Mouse (Mus musculus): Measurements from ENCODE around the gene Ajap1. TPM values are rescaled to one million over a fixed set of nuclear protein-coding genes. Genes with fewer than 3 reads are reported as not detected.

Ajap1 gene
- polyA plus RNA-seq, 1 experiment from 2014 or later = 0.69 TPM

DNA sequence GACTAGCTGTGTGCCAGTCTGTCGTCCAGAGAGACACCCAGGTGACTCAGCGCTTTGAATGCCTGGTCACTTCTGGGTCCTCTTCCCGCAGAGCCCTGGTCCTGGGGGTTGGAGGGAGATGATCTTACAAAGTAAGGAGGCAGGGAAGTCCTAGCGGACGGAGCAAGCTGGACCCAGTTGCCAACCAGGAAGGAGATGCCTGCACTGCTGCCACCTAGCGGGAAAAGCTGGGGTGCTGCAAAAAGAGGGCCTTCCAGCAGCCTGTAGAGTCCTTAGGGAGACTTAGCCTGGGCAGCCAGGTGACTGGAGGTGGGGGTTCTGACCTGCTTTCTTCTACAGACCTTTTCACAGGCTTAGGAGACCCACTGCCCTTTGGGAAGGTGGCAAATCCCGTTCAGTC lies 1.8 kb upstream of the Ajap1 start:
- Histone ChIP-seq H3K27me3 (replicated peaks) (peaks cover 61% of the 10 kb centered on the region), H3K4me3 (replicated peaks) (no peak overlapping the region), H3K36me3 (no peaks in the 10 kb centered on the region), H3K27ac (no peak overlapping the region), H3K9ac (no peak overlapping the region), H3K4me2 (no peak overlapping the region), H3K9me3 (no peaks in the 10 kb centered on the region), H3K4me1 (peaks cover 15% of the 10 kb centered on the region)
- 2% methylated on average over 7 of the region's 7 CpGs for WGBS
- ATAC-seq (ENCODE audit: insufficient read depth, low FRiP score, low read depth) = no peak

DNA sequence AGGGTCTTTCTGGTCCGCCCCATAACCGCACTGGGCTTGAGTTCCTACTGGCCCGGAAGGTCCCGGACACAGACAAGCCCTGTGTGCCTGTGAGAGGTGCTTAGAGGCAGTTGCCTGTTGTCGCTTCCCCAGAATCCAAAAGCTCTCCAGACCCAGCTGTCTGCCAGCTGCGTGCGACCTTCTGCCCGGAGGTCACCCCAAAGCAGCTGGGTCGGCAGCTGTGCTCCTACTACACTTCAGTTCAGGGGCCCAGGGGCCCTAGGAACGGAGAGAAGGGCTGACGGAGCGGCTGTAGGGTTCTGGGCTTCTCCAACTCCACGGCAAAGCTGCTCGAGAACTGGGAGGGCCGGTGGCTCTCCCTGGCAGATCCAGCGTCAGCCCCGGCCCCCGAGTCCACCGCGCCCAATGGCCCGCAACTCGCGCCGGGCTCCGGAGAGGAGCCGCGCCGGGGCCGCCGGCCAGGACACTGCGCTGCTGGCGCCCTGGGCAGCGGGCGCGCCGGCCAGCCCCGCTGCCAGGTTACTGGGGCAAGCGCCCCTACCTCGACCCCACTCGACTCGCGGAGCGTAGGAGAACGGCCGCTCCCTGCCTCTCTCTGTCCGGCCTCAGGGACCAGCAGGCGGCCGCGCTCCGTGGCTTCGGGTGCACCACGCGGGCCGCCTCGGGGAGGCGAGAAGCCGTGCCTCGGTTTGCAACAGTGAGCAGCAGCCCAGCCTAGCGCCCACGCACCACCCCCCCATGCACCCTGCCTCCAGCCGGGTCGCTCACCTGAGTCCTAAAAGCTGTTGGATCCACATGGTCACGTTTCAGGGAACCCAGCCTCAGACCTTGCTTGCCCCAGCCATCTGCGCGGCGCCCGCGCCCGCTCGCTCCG lies 1.0 kb downstream of the Ajap1 start:
- WGBS = 1% methylated on average over 70 of the region's 71 CpGs
- no peak for ATAC-seq (ENCODE audit: insufficient read depth, low FRiP score, low read depth)
- H3K27me3 ChIP-seq (replicated peaks) = peaks cover 82% of the 10 kb centered on the region
- no peak overlapping the region for H3K9ac ChIP-seq
- H3K4me2 ChIP-seq = peak overlapping the region; percentile 79
- no peak overlapping the region for H3K27ac ChIP-seq
- H3K4me3 ChIP-seq (replicated peaks) = peak overlapping the region; percentile 42
- H3K36me3 ChIP-seq = no peaks in the 10 kb centered on the region
- H3K4me1 ChIP-seq = peaks cover 15% of the 10 kb centered on the region
- H3K9me3 ChIP-seq = no peaks in the 10 kb centered on the region

DNA sequence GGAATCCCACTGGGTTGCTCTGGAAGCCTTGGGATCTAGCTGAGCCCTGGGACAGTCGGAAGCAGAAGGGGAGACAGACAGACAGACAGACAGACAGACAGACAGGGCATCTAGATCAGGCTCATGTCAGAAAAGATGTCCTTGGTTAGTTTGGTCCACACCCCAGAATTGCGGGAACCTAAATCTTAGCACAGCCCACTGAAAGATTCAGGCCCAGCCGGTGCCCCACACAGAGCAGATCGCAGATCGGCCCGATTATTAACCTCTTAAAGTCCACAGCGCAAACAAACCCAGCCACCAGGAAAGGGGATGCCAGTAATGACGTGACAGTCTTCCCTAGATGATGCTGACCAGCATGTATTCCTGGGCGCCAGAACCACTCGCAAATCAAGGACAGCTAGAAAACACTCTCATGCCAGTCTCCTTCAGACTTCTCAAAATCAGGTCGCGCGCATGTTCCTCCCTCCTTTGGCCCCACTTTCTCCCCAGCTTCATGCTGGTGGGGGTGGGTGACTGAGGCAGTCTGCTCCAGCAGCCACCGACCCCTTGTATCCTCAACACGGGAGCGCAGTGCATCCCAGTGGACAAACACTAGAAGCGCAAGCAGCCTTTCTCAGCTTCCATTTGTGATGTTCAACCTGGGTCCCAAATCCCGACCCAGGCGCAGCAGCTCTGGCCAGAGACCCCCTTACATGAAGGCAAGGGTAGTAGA lies 1.9 kb downstream of the Ajap1 start:
- Histone ChIP-seq H3K27me3 (replicated peaks) (peaks cover 82% of the 10 kb centered on the region), H3K9me3 (no peaks in the 10 kb centered on the region), H3K36me3 (no peaks in the 10 kb centered on the region), H3K4me2 (peak overlapping the region; percentile 79), H3K27ac (no peak overlapping the region), H3K4me3 (replicated peaks) (peak overlapping the region; percentile 42), H3K4me1 (peaks cover 15% of the 10 kb centered on the region), H3K9ac (no peak overlapping the region)
- no peak for ATAC-seq (ENCODE audit: insufficient read depth, low FRiP score, low read depth)
- WGBS = 2% methylated on average over 19 of the region's 19 CpGs

DNA sequence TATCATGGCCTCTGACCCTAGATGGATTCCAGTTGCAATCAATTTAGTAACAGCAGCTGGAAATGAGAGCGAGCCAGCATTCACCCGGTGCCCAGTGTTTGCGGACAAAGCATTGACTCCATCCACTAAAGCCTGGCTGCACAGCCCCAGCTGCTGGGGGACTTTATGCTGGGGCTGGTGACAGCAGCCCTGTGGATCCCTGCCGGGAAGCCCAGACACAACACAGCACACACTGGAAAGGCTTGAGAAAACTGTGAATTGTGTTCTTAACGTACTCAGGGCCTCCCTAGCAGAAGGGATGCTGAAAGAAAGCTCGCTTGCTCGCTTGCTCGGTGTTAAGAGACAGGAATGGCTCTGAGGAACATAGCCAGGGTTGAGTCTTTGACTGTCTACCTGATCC lies 3.5 kb downstream of the Ajap1 start:
- H3K4me3 ChIP-seq (replicated peaks) = no peak overlapping the region
- H3K27me3 ChIP-seq (replicated peaks) = peaks cover 71% of the 10 kb centered on the region
- H3K9me3 ChIP-seq = no peaks in the 10 kb centered on the region
- H3K4me2 ChIP-seq = no peak overlapping the region
- no peaks in the 10 kb centered on the region for H3K36me3 ChIP-seq
- WGBS = 20% methylated on average over 8 of the region's 8 CpGs
- H3K9ac ChIP-seq = no peak overlapping the region
- peaks cover 15% of the 10 kb centered on the region for H3K4me1 ChIP-seq
- no peak for ATAC-seq (ENCODE audit: insufficient read depth, low FRiP score, low read depth)
- no peak overlapping the region for H3K27ac ChIP-seq

DNA sequence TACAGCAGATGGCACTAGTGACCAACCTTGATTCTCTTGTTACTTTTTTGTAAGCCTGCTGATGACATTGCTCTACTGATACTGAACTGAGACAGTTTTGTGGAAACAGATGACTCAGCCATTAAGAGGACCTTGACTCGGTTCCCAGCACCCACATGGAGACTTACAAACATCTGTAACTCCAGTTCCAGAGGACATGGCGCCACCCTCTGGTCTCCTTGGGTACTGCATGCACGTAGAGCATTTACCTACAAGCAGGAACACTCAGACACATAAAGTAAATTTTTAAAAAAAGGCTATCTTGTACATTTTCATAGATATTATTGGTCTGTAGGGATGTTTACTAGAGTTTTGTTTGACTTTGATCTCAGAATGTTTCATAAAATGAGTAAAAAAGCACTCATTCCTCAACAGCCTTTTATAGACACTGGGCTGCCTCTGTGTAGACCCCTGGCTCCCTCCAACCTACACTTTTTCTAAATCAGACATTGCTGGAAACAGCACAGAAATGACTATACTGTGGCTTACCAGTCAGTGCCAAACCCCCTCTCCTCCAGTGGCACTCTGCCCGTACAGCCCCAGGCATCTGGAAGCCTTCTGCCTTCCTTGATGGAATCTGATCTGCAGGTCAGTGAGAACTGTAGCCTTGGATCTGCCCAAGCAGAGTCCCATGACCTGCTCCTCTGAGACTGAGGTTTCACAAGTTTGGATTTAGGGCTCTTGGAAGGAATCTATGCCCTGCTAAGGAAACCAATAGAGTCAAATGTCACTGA lies 8.9 kb downstream of the Ajap1 start:
- Histone ChIP-seq H3K4me1 (no peaks in the 10 kb centered on the region), H3K4me3 (replicated peaks) (no peak overlapping the region), H3K27me3 (replicated peaks) (peaks cover 18% of the 10 kb centered on the region; the same call in 1 of the 2 replicates), H3K9ac (no peak overlapping the region), H3K9me3 (no peaks in the 10 kb centered on the region), H3K4me2 (no peak overlapping the region), H3K27ac (no peak overlapping the region), H3K36me3 (no peaks in the 10 kb centered on the region)
- 72% methylated on average over 4 of the region's 4 CpGs for WGBS
- no peak for ATAC-seq (ENCODE audit: insufficient read depth, low FRiP score, low read depth)

DNA sequence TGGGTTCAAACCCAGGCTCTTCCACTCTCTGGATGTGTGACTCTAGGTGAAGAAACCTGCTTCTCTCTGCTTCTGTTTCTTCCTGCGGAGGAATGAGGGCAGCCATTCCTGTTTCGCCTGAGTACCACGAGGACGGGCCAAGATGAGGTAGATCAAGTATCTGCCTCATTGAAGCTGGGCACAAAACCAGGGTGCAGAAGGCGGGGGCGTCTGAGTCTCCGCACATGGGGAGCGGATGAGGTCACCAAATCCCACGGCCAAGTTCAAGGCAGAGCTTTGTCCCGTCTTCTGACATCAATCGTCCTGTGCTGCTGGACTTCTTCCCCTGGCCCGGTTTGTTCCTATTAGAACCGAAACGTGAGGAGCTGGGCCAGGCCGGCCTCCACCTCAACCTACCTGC lies 12.9 kb downstream of the Ajap1 start:
- Histone ChIP-seq H3K4me3 (replicated peaks) (no peak overlapping the region), H3K27ac (no peak overlapping the region), H3K4me2 (no peak overlapping the region), H3K27me3 (replicated peaks) (no peaks in the 10 kb centered on the region), H3K9ac (no peak overlapping the region), H3K9me3 (no peaks in the 10 kb centered on the region), H3K36me3 (no peaks in the 10 kb centered on the region), H3K4me1 (no peaks in the 10 kb centered on the region)
- no peak for ATAC-seq (ENCODE audit: insufficient read depth, low FRiP score, low read depth)
- 83% methylated on average over 15 of the region's 15 CpGs for WGBS

DNA sequence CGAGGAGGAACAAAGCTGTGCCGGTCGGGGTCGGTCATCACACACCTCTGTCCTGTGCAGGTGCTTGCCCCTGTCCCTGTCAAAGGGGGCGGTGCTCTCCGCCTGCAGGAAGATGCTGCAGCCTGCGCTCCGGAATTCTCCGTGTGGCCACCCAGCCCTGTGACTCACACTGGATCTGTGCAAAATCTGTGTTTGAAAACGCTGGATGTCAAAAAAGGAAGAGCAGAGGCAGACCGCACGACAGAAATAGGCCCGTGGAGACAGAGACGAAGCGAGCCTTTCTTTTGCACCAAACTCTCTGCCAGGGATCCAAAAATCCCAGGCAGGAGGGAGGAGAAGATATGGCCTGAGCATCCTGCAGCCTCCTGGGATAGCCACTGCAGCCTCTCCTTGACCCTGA lies 22.7 kb downstream of the Ajap1 start:
- 72% methylated on average over 15 of the region's 15 CpGs for WGBS

DNA sequence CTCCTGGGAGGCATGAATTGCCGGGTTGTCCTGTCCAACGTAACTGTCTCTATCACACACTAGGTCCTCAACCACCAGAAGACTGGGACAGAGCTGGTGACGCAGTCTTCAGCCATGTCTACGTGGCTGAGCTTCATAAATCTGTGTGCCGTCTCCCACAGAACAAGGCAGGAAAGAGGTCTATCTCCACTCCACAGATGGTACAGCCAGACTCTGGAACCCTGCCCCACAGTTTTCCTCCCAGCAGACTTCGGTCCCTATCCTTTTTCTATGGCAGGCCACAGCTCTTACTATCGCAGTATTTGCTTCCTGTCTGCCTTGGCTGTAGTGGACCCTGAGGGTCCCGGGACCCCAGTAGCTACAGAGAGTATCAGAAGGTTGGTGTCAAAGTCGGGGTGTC lies 23.1 kb downstream of the Ajap1 start:
- Histone ChIP-seq H3K9me3 (no peaks in the 10 kb centered on the region), H3K27me3 (replicated peaks) (no peaks in the 10 kb centered on the region), H3K27ac (no peak overlapping the region), H3K9ac (no peak overlapping the region), H3K4me1 (no peaks in the 10 kb centered on the region), H3K4me3 (replicated peaks) (no peak overlapping the region), H3K4me2 (no peak overlapping the region), H3K36me3 (no peaks in the 10 kb centered on the region)
- WGBS = 90% methylated on average over 9 of the region's 9 CpGs
- no peak for ATAC-seq (ENCODE audit: insufficient read depth, low FRiP score, low read depth)

More for the DNA sequence above, 22.7 kb downstream of the Ajap1 start:
- H3K9ac ChIP-seq = no peak overlapping the region
- ATAC-seq (ENCODE audit: insufficient read depth, low FRiP score, low read depth) = no peak
- H3K4me3 ChIP-seq (replicated peaks) = no peak overlapping the region
- no peaks in the 10 kb centered on the region for H3K27me3 ChIP-seq (replicated peaks)
- H3K36me3 ChIP-seq = no peaks in the 10 kb centered on the region
- no peaks in the 10 kb centered on the region for H3K4me1 ChIP-seq
- H3K27ac ChIP-seq = no peak overlapping the region
- no peak overlapping the region for H3K4me2 ChIP-seq
- H3K9me3 ChIP-seq = no peaks in the 10 kb centered on the region

DNA sequence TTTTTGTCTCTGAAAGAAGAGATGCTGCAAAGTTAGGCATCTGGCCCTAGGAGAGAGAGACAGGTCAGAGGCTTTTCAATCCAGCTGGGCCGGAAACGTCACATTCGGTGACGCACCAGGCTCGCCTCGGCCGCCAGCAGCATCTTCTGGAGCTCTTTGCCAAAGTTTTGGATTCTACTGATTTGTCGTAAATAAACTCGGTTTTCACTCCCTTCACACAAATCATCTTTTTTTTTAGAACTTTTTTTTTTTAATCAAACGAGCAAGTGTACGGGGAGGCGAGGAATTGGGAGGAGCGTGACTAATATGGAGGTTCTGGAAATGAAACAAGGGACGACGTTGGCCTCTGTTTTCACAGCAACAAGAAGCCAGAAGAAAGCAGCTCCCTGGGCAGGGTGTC lies 23.8 kb downstream of the Ajap1 start:
- H3K27ac ChIP-seq = no peak overlapping the region
- no peak overlapping the region for H3K4me3 ChIP-seq (replicated peaks)
- no peak for ATAC-seq (ENCODE audit: insufficient read depth, low FRiP score, low read depth)
- H3K27me3 ChIP-seq (replicated peaks) = no peaks in the 10 kb centered on the region
- no peaks in the 10 kb centered on the region for H3K4me1 ChIP-seq
- no peaks in the 10 kb centered on the region for H3K36me3 ChIP-seq
- no peak overlapping the region for H3K4me2 ChIP-seq
- no peaks in the 10 kb centered on the region for H3K9me3 ChIP-seq
- WGBS = 83% methylated on average over 15 of the region's 15 CpGs
- H3K9ac ChIP-seq = no peak overlapping the region

DNA sequence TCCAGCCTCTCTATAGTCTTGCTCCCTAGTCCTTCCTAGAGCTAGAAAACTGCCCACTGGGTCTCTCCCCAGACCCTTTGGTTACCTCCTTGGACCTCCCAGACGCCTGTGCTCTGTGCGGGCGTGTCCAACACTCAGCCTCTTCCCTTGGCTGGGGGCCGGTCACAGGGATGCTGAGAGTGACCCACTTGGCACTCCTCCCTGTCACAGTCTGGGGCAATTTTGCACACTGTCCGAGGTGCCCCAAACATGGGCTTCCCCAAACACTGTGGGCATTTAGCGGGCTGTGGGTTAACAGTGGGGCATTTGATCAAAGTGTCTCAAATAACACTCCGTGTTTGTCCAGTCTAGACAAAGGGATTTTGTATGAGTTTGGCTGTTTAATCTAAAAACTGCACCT lies 29.1 kb downstream of the Ajap1 start:
- H3K4me1 ChIP-seq = no peaks in the 10 kb centered on the region
- no peak overlapping the region for H3K4me2 ChIP-seq
- WGBS = 72% methylated on average over 7 of the region's 7 CpGs
- no peak overlapping the region for H3K4me3 ChIP-seq (replicated peaks)
- H3K9me3 ChIP-seq = no peaks in the 10 kb centered on the region
- no peak overlapping the region for H3K9ac ChIP-seq
- no peaks in the 10 kb centered on the region for H3K27me3 ChIP-seq (replicated peaks)
- H3K27ac ChIP-seq = no peak overlapping the region
- no peaks in the 10 kb centered on the region for H3K36me3 ChIP-seq
- ATAC-seq (ENCODE audit: insufficient read depth, low FRiP score, low read depth) = no peak

DNA sequence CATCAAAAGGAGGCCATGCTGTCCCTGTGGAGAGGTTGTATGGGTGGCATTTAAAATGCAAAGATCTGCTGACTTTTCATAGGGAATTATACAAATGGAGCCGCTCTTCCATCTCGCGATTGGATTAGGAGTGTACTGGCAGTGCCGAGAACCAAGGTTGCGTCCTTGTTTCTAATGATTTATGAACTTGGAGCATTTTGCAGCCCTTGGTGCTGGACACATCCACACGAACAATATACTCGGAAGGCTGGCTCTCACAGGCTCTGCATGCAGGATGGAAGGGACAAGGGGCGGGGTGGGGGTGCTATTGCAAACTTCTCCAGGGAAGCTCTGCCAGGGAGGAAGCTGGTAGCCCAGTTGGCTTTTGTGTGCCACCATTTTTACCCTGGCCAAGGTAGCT lies 31.1 kb downstream of the Ajap1 start:
- Histone ChIP-seq H3K27me3 (replicated peaks) (no peaks in the 10 kb centered on the region), H3K27ac (no peak overlapping the region), H3K36me3 (no peaks in the 10 kb centered on the region), H3K4me2 (no peak overlapping the region), H3K9ac (no peak overlapping the region), H3K4me3 (replicated peaks) (no peak overlapping the region), H3K9me3 (no peaks in the 10 kb centered on the region), H3K4me1 (no peaks in the 10 kb centered on the region)
- WGBS = 86% methylated on average over 8 of the region's 8 CpGs
- ATAC-seq (ENCODE audit: insufficient read depth, low FRiP score, low read depth) = no peak

DNA sequence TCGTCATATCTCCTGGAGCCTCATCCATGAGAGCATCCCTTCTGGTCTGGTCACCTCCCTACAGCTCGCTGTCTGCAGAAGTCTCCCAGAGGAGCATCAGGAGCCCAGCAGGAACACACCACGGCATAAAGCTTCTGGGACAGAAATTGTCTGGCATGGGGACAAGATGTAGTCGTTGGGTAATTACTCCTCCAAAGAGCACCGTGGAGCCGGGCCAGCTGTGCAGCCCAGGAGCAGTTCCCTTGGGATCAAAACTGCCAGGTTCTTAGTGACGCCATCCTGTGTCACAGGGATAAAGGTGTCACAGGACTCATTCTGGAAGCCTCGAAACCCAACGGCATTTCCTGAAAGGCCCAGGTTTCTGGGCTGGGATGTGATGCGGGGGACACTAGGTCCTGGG lies 40.1 kb downstream of the Ajap1 start:
- Histone ChIP-seq H3K4me3 (replicated peaks) (no peak overlapping the region), H3K36me3 (no peaks in the 10 kb centered on the region), H3K9me3 (no peaks in the 10 kb centered on the region), H3K4me2 (no peak overlapping the region), H3K9ac (no peak overlapping the region), H3K27ac (no peak overlapping the region), H3K27me3 (replicated peaks) (no peaks in the 10 kb centered on the region), H3K4me1 (no peaks in the 10 kb centered on the region)
- 74% methylated on average over 10 of the region's 10 CpGs for WGBS
- no peak for ATAC-seq (ENCODE audit: insufficient read depth, low FRiP score, low read depth)

Data from stomach, embryonic 15.5 days (tissue).